Mouse (Mus musculus) E14TG2a.4 (cell line): Measurements from ENCODE around the gene Snx15.
"Not testable (repeated sequence)": the region's sequence is repeated elsewhere in the genome, so short reads cannot be mapped to it uniquely, and the experiment has no call there.

Source experiments
- H3K27me3 ChIP-seq: 2 replicates; pipeline ENCODE4 v1.6.1; 2014; ENCODE audit warnings: low read length, control low read depth; ENCODE audit not compliant: insufficient read depth
- H3K36me3 ChIP-seq: 2 replicates; pipeline ENCODE4 v1.6.1; 2014; ENCODE audit warnings: low read length, control low read depth; ENCODE audit not compliant: insufficient read depth
- H3K4me1 ChIP-seq: replicated peaks from 2 replicates; pipeline ENCODE4 v1.6.1; 2014; ENCODE audit warnings: low read depth, low read length, control low read depth
- H3K4me3 ChIP-seq: replicated peaks from 2 replicates; pipeline ENCODE4 v1.5.1; 2014; ENCODE audit warnings: mild to moderate bottlenecking, low read length
- H3K9me3 ChIP-seq: 2 replicates; pipeline ENCODE4 v1.6.1; 2014; ENCODE audit warnings: low read length, control low read depth
- CTCF ChIP-seq: conservative IDR thresholded peaks from 2 replicates; pipeline ENCODE4 v1.5.1; 2014; ENCODE audit warnings: low read length
- NANOG ChIP-seq: IDR thresholded peaks from 2 replicates; pipeline ENCODE4 v1.6.1; 2014; ENCODE audit warnings: borderline replicate concordance, low read length, mixed read lengths
- POU5F1 ChIP-seq: IDR thresholded peaks from 2 replicates; pipeline ENCODE4 v1.6.1; 2014; ENCODE audit warnings: low read length, borderline replicate concordance

Snx15 gene

DNA sequence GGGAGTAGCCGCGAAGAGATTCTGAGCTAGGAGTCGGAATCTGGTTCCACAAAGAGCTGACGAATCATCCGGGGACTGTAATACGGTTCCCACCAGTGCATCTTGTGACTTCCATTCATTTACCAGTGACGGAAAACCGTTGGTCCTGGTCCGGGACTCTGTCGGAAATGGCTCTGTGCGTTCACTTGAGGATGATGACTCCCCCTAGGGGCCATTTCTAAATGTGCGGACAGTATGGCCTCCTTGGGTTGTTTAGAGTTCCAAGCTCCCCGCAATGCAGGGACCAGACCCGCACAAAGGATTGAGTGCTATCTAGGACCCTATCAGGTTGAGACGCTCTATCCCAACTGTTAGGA, 13.3 kb upstream of the Snx15 start, which contains the start of gene Arl2:
Gene Arl2 (minus strand): TSS at position 155 of the 356 bp plus-strand sequence.
- Histone ChIP-seq H3K27me3 (no peaks in the 10 kb centered on the region), H3K4me3 (peak within 1 kb of the TSS; percentile 87), H3K9me3 (no peaks in the 10 kb centered on the region), H3K36me3 (peaks cover 30% of the 10 kb centered on the region), H3K4me1 (peaks cover 36% of the 10 kb centered on the region)
- TF ChIP-seq POU5F1: no peak
- no peak for TF ChIP-seq NANOG
- peak; percentile 62 for TF ChIP-seq CTCF

DNA sequence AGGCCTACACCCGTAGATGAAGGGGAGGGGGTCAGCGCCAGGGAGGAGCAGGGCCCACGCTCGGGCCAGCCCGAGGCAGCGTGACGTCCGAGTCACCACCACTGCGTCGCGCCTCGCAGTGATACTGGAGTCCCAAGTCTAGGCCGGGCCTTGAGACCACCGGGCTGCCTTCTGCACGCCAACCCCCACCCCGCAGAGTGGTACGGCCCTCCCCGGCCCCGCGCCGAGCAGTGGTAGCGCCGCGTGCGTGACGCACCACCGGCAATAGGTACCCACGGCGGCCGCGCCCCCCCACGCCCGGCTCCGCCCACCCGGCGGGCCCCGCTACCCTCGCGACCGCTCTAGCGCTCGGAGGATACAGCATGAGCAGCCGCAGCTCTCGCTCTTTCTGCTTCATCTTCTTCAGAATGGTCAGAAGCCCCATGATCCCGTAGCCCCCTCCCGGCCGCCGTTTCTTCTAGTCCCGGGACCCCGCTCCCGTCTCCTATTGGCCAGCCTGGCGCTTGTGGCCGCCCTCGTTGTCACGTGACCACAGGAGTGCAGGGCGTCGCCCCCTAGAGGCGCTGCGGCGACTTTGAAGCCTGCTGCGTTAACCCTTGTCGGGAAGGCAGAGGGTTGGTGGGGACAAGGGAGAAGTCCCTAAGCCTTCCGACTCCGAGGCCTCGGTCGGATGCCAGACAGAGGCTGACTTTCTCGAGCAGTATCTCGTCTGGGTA, 12.7 kb upstream of the Snx15 start, which contains the start of gene Batf2:
Gene Batf2 (plus strand): TSS at position 306 of the 716 bp plus-strand sequence.
- TF ChIP-seq NANOG (no peak), POU5F1 (no peak)
- no peaks in the 10 kb centered on the region for H3K27me3 ChIP-seq
- H3K9me3 ChIP-seq: no peaks in the 10 kb centered on the region
- H3K4me1 ChIP-seq: peaks cover 36% of the 10 kb centered on the region
- H3K36me3 ChIP-seq: peaks cover 36% of the 10 kb centered on the region
- H3K4me3 ChIP-seq: peak within 1 kb of the TSS; percentile 87

DNA sequence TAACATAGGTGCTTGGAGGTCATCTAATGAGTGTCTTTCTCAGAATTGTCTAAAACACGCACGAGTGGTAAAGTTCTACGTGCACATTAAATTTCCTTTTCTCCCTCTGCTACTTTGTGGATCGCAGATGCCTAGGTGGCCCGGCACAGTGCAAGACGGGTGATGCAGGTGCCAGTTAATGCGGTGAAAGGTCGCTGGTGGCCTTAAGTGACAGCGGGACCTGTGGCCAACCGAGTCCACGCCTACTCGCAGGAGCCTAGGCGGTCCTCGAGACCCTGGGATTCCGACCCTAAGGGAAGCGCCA, 12.2 kb upstream of the Snx15 start:
- Histone ChIP-seq H3K27me3 (no peaks in the 10 kb centered on the region), H3K4me1 (peaks cover 36% of the 10 kb centered on the region), H3K36me3 (peaks cover 41% of the 10 kb centered on the region), H3K9me3 (no peaks in the 10 kb centered on the region), H3K4me3 (peak overlapping the region; percentile 87)
- TF ChIP-seq POU5F1: no peak
- no peak for TF ChIP-seq CTCF
- TF ChIP-seq NANOG: no peak

DNA sequence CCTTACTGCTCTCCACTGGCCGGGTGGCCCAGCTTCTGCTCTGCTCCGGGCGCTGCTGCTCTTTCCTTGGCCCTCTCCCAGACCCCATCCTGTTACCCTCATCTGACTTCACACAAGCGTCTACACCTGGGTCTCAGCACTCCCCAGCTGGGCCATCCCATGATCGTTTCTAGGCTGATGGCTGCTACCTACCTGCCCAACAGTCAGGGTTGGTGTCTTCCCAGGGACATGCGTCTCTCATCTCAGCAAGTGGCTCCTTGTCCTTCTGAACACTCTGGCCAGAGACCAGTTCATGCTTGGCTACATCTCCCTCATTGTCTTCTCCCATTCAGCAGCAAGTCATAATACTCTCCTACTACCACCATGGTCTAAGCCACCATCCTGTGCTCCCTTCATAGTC, 11.6 kb upstream of the Snx15 start:
- peaks cover 47% of the 10 kb centered on the region for H3K36me3 ChIP-seq
- peaks cover 36% of the 10 kb centered on the region for H3K4me1 ChIP-seq
- H3K4me3 ChIP-seq: peak overlapping the region; percentile 87
- no peak for TF ChIP-seq NANOG
- no peaks in the 10 kb centered on the region for H3K27me3 ChIP-seq
- H3K9me3 ChIP-seq: no peaks in the 10 kb centered on the region

DNA sequence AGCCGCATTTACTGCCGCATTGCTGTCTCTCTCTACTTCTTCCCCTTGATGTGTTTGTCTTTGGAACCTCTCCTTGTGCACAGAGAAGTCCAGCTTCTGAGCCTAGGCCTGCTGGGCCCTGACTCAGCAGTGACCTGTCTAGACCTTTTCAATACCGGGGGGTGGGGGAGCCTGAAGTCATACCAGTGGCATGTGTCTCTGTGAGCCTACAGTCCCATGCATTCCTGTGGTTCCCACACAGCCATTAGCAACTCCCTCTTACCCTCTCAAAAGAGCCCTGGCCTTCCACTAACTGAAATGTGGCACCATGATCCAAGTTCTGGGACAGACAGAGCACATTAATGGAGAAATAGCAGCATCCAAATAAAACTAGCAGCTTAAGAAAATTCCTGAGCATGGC, 8.3 kb upstream of the Snx15 start:
- Histone ChIP-seq H3K4me1 (peaks cover 33% of the 10 kb centered on the region), H3K9me3 (no peaks in the 10 kb centered on the region), H3K36me3 (peaks cover 61% of the 10 kb centered on the region), H3K27me3 (no peaks in the 10 kb centered on the region), H3K4me3 (no peak overlapping the region)
- TF ChIP-seq CTCF (no peak), NANOG (no peak), POU5F1 (no peak)

DNA sequence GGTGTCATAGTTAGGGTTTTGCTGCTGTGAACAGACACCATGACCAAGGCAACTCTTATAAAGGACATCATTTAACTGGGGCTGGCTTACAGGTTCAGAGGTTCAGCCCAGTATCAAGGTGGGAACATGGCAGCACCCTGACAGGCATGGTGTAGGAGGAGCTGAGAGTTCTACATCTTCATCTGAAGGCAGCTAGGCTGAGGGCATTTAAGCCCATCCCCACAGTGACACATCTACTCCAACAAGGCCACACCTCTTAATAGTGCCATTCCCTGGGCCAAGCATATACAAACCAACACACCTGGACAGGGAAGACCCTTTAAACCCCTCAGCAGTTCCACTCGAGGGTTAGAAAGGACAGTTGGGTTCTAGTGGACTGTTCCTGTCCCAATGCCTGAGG, 5.1 kb upstream of the Snx15 start:
- Histone ChIP-seq H3K4me1 (peaks cover 26% of the 10 kb centered on the region), H3K36me3 (peaks cover 47% of the 10 kb centered on the region)
- H3K9me3 ChIP-seq, H3K4me3 ChIP-seq, H3K27me3 ChIP-seq: not testable (repeated sequence)

DNA sequence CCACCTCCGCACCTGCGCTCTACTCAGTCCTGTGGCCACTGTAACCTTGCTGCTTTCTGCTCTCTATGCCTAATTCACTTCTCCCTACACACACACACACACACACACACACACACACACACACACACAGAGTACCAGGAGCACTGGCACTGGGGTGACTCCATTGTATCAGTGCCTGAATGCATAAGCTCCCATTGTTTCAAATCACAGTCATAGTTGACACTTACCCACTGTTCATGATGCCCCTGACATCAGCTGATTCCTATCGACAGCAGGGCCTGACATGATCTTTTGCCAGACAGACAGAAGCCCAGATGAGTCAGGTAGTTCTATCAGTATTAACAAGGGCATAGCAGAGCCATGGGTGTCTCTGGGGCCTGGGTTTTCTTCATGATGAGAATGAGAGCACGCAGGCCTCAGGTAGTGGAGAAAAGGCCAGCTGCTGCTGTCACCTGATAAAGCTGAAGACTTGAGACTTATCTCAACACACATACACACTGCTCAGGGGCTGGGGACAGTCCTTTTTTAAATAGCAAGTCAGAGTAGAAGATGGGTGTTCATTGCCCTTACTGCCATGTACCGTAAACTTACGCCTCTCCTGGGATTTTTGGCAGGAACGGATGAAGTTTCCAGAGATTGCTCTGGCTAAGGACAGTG, 4.2 kb upstream of the Snx15 start:
- peaks cover 40% of the 10 kb centered on the region for H3K36me3 ChIP-seq
- H3K27me3 ChIP-seq: no peaks in the 10 kb centered on the region
- no peak overlapping the region for H3K4me3 ChIP-seq
- TF ChIP-seq POU5F1: no peak
- no peak for TF ChIP-seq NANOG
- no peak for TF ChIP-seq CTCF
- peaks cover 20% of the 10 kb centered on the region for H3K4me1 ChIP-seq
- no peaks in the 10 kb centered on the region for H3K9me3 ChIP-seq

DNA sequence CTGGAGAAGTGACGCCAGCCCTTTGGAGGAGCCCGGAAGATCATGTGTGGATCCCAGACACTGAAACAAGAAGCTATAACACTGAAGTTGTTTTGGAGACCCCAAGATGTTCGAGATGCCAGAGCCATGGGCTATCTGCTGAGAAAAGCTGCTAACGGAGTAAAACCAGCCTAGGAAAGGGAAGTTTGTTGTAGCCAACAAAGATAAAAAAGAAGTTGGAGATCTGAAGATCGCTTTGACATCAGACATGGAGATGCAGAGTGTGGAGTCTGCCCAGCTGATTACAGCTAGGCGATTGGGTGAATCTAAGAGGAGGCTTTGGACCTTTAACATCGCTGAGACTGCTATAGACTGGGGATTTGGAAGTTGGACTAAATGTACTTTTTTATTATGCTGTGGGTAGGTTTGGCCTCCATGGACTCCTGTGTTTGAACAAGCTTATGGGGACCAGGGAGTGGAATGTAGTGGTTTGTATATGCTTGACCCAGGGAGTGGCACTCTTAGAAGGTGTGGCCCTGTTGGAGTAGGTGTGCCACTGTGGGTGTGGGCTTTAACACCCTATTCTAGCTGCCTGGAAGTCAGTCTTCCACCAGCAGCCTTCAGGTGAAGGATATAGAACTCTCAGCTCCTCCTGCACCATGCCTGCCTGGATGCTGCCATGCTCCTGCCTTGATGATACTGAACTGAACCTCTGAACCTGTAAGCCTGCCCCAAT, 2.5 kb upstream of the Snx15 start:
- peaks cover 22% of the 10 kb centered on the region for H3K36me3 ChIP-seq
- not testable (repeated sequence) for H3K4me3 ChIP-seq, H3K27me3 ChIP-seq, H3K9me3 ChIP-seq
- peaks cover 29% of the 10 kb centered on the region for H3K4me1 ChIP-seq
